Comparison of ENCODE assay signal across 31 mouse cellular contexts in genomic region chr19:26258677-26259076, GRCm38 (mm10).
DNase-seq lines count a peak whose midpoint lies in the region; ATAC-seq and TF ChIP-seq lines count a peak whose summit lies in the region.
"Had no signal": no experiment of that assay in that cellular context is flagged by ENCODE, and none has a peak within 500 bp of the region (broad histone marks: within the 10 kb centered on the region; RNA-seq: fewer than 3 reads in every experiment).

No protein-coding gene starts in this region.

- H3K27ac ChIP-seq in forebrain, embryonic 14.5 days (ENCODE audit: low read depth, low read length): no peak overlapping the region
- H3K27ac ChIP-seq in forebrain, embryonic 10.5 days: no peak overlapping the region
- no peak overlapping the region for H3K27ac ChIP-seq in forebrain, postnatal 0 days (ENCODE audit: low read depth, low read length)
- H3K27ac ChIP-seq: embryonic facial prominence, embryonic 12.5 days; gastrocnemius, adult 2 months; heart, embryonic 15.5 days; hindbrain, embryonic 10.5 days; hindbrain, embryonic 14.5 days; kidney, embryonic 15.5 days had no signal

- H3K9me3 ChIP-seq in forebrain, embryonic 14.5 days (replicated peaks; ENCODE audit: control insufficient read depth, low read length): no peaks in the 10 kb centered on the region
- no peaks in the 10 kb centered on the region for H3K9me3 ChIP-seq in forebrain, embryonic 10.5 days
- H3K9me3 ChIP-seq in forebrain, postnatal 0 days (ENCODE audit: low read length): no peaks in the 10 kb centered on the region
- H3K9me3 ChIP-seq: embryonic facial prominence, embryonic 12.5 days; heart, embryonic 12.5 days; heart, embryonic 15.5 days; hindbrain, embryonic 10.5 days; kidney, embryonic 15.5 days had no signal

- 0 out of 2 replicates have a peak, but pooled peaks cover 3% of the 10 kb centered on the region for H3K4me1 ChIP-seq in forebrain, embryonic 14.5 days (ENCODE audit: control insufficient read depth, insufficient read depth, low read length)
- peaks cover 8% of the 10 kb centered on the region; the same call in 1 of the 2 replicates for H3K4me1 ChIP-seq in forebrain, embryonic 10.5 days
- H3K4me1 ChIP-seq in forebrain, postnatal 0 days (ENCODE audit: insufficient read depth): no peaks in the 10 kb centered on the region
- H3K4me1 ChIP-seq: embryonic facial prominence, embryonic 12.5 days; heart, embryonic 12.5 days; heart, embryonic 15.5 days; hindbrain, embryonic 10.5 days; kidney, embryonic 15.5 days had no signal

- intact Hi-C loops in left cerebral cortex, postnatal 4 days (cut with DNase I): no loop called here

- no peak overlapping the region for H3K9ac ChIP-seq in forebrain, embryonic 14.5 days (ENCODE audit: low read length)
- H3K9ac ChIP-seq in forebrain, postnatal 0 days: no peak overlapping the region
- H3K9ac ChIP-seq: embryonic facial prominence, embryonic 12.5 days; heart, embryonic 12.5 days; heart, embryonic 15.5 days; hindbrain, embryonic 14.5 days; kidney, embryonic 15.5 days had no signal

- no peaks in the 10 kb centered on the region for H3K27me3 ChIP-seq in forebrain, embryonic 14.5 days (replicated peaks; ENCODE audit: control insufficient read depth, insufficient read depth, low read length)
- H3K27me3 ChIP-seq in forebrain, embryonic 10.5 days (ENCODE audit: poor library complexity, severe bottlenecking): no peaks in the 10 kb centered on the region
- no peaks in the 10 kb centered on the region for H3K27me3 ChIP-seq in forebrain, postnatal 0 days (ENCODE audit: insufficient read depth, low read length)
- H3K27me3 ChIP-seq: CH12.LX; embryonic facial prominence, embryonic 12.5 days; heart, embryonic 12.5 days; heart, embryonic 15.5 days; kidney, embryonic 15.5 days had no signal

- no peak overlapping the region for H3K4me2 ChIP-seq in forebrain, embryonic 14.5 days (ENCODE audit: low read length)
- H3K4me2 ChIP-seq in forebrain, postnatal 0 days (ENCODE audit: low read depth): no peak overlapping the region
- H3K4me2 ChIP-seq: embryonic facial prominence, embryonic 12.5 days; heart, embryonic 12.5 days; heart, embryonic 15.5 days; hindbrain, embryonic 14.5 days; kidney, embryonic 15.5 days had no signal

- peak; percentile 56 to 59 for DNase-seq in cerebellum, postnatal 14 days
- DNase-seq in cerebellum, adult 11 months: no peak
- peak; percentile 61 for DNase-seq in forebrain, embryonic 14.5 days (ENCODE audit: low spot score)
- DNase-seq in forebrain, embryonic 10.5 days (ENCODE audit: extremely low spot score, low spot score): no peak
- DNase-seq in left cerebral cortex, postnatal 4 days: peak; percentile 45
- no peak for DNase-seq in left cerebral cortex, adult 9 months (ENCODE audit: low spot score in 2 of 2)
- DNase-seq in forebrain, postnatal 0 days: peak; percentile 52
- DNase-seq in heart, adult 9 months (ENCODE audit: low spot score in 2 of 2): no peak
- DNase-seq: adrenal gland, postnatal 10 days; adrenal gland, postnatal 36 days; B cell, adult 2 months; cerebellum, adult 18-20 months; cerebellum, adult 9-10 months; cerebellum, postnatal 36 days; gastrocnemius, adult 2 months; gastrocnemius, postnatal 14 days; heart, adult 11 months; heart, postnatal 10 days; heart, postnatal 36 days; kidney, adult 11 months; kidney, adult 8-10 months had no signal

- H3K36me3 ChIP-seq in forebrain, embryonic 14.5 days (ENCODE audit: control insufficient read depth, insufficient read depth, low read length): no peaks in the 10 kb centered on the region
- H3K36me3 ChIP-seq in forebrain, embryonic 10.5 days (replicated peaks): no peaks in the 10 kb centered on the region
- H3K36me3 ChIP-seq in forebrain, postnatal 0 days (ENCODE audit: insufficient read depth): no peaks in the 10 kb centered on the region
- H3K36me3 ChIP-seq: embryonic facial prominence, embryonic 12.5 days; G1E; heart, embryonic 12.5 days; heart, embryonic 15.5 days; hindbrain, embryonic 10.5 days; kidney, embryonic 15.5 days had no signal

- no peak overlapping the region for H3K4me3 ChIP-seq in forebrain, embryonic 14.5 days (ENCODE audit: low read depth, low read length)
- H3K4me3 ChIP-seq in forebrain, embryonic 10.5 days: no peak overlapping the region
- no peak overlapping the region for H3K4me3 ChIP-seq in forebrain, postnatal 0 days (ENCODE audit: low read depth, low read length)
- H3K4me3 ChIP-seq: embryonic facial prominence, embryonic 12.5 days; erythroblast, embryonic 14.5 days; gastrocnemius, adult 2 months; heart, embryonic 12.5 days; heart, embryonic 15.5 days; hindbrain, embryonic 10.5 days; kidney, embryonic 15.5 days had no signal

- ATAC-seq in forebrain, embryonic 14.5 days: peak; percentile 68
- peak; percentile 80 for ATAC-seq in forebrain, postnatal 0 days
- ATAC-seq: Patski had no signal

- WGBS in forebrain, embryonic 14.5 days: 7% methylated on average over 4 of the region's 4 CpGs
- 57% methylated on average over 4 of the region's 4 CpGs for WGBS in forebrain, embryonic 10.5 days
- 10% methylated on average over 4 of the region's 4 CpGs for WGBS in forebrain, postnatal 0 days

- TF ChIP-seq CTCF in forebrain, postnatal 0 days (IDR thresholded peaks at IDR 0.05; ENCODE audit: low read depth): no peak

Comparison
In these comparisons a context has a peak if more than half of its experiments do, and no peak if none do; other contexts are left out.
1. DNase-seq: peak in cerebellum, postnatal 14 days (2 of 2), forebrain, embryonic 14.5 days (single experiment), left cerebral cortex, postnatal 4 days (single experiment) and forebrain, postnatal 0 days (single experiment); none in cerebellum, adult 11 months (single experiment), forebrain, embryonic 10.5 days (single experiment), left cerebral cortex, adult 9 months (0 of 2) and heart, adult 9 months (0 of 2).